Mouse (Mus musculus): ENCODE data around the gene Gabbr2. TPM values are rescaled to one million over a fixed set of nuclear protein-coding genes. Genes with fewer than 3 reads are reported as not detected.

Gene Gabbr2
- polyA plus RNA-seq, 1 experiment: not detected

GRCm38 (mm10) chr4:46630390-46630789 lies 361.3 kb downstream of the Gabbr2 start:
- no peaks in the 10 kb centered on the region for H3K79me3 ChIP-seq (ENCODE audit: low read depth)
- TF ChIP-seq MYOD1 (IDR thresholded peaks at IDR 0.05; ENCODE audit: control insufficient read depth, insufficient read length, low read depth): no peak
- TF ChIP-seq CEBPB (IDR thresholded peaks at IDR 0.05; ENCODE audit: low read depth): no peak
- no peak for TF ChIP-seq MAX (IDR thresholded peaks at IDR 0.05)
- TF ChIP-seq CTCF (IDR thresholded peaks at IDR 0.05; ENCODE audit: control insufficient read depth, insufficient read depth, insufficient read length): no peak
- no peak for TF ChIP-seq MYOG (IDR thresholded peaks at IDR 0.05; ENCODE audit: control insufficient read depth, extremely low read depth, insufficient read length)
- no peak for TF ChIP-seq FOSL1 (IDR thresholded peaks at IDR 0.05; ENCODE audit: insufficient read depth, low read length, poor library complexity, severe bottlenecking)
- no peak for TF ChIP-seq USF1 (IDR thresholded peaks at IDR 0.05; ENCODE audit: low read depth)
- no peak overlapping the region for H3K4me3 ChIP-seq (ENCODE audit: insufficient read depth, poor library complexity, severe bottlenecking)
- H3K36me3 ChIP-seq (ENCODE audit: control insufficient read depth, insufficient read depth): no peaks in the 10 kb centered on the region
- H3K27me3 ChIP-seq (ENCODE audit: control insufficient read depth, insufficient read depth, insufficient read length): no peaks in the 10 kb centered on the region
- no peaks in the 10 kb centered on the region for H3K79me2 ChIP-seq (ENCODE audit: control insufficient read depth, insufficient read depth)
- no peak overlapping the region for H3ac ChIP-seq (ENCODE audit: control insufficient read depth, insufficient read length, low read depth)

- Histone ChIP-seq H3K79me2 (ENCODE audit: control insufficient read depth, insufficient read depth) (no peaks in the 10 kb centered on the region), H3K79me3 (ENCODE audit: low read depth) (no peaks in the 10 kb centered on the region), H3ac (ENCODE audit: control insufficient read depth, insufficient read length, low read depth) (no peak overlapping the region), H3K4me3 (ENCODE audit: insufficient read depth, poor library complexity, severe bottlenecking) (no peak overlapping the region), H3K36me3 (ENCODE audit: control insufficient read depth, insufficient read depth) (no peaks in the 10 kb centered on the region), H3K27me3 (ENCODE audit: control insufficient read depth, insufficient read depth, insufficient read length) (no peaks in the 10 kb centered on the region)
- no peak for TF ChIP-seq MYOG (IDR thresholded peaks at IDR 0.05; ENCODE audit: control insufficient read depth, extremely low read depth, insufficient read length)
- TF ChIP-seq USF1 (IDR thresholded peaks at IDR 0.05; ENCODE audit: low read depth): no peak
- TF ChIP-seq CEBPB (IDR thresholded peaks at IDR 0.05; ENCODE audit: low read depth): no peak
- TF ChIP-seq FOSL1 (IDR thresholded peaks at IDR 0.05; ENCODE audit: insufficient read depth, low read length, poor library complexity, severe bottlenecking): no peak
- no peak for TF ChIP-seq MAX (IDR thresholded peaks at IDR 0.05)
- no peak for TF ChIP-seq MYOD1 (IDR thresholded peaks at IDR 0.05; ENCODE audit: control insufficient read depth, insufficient read length, low read depth)
- TF ChIP-seq CTCF (IDR thresholded peaks at IDR 0.05; ENCODE audit: control insufficient read depth, insufficient read depth, insufficient read length): no peak
These were observed 362.8 kb downstream of the Gabbr2 start for GRCm38 (mm10) chr4:46628873-46629272.

DNA sequence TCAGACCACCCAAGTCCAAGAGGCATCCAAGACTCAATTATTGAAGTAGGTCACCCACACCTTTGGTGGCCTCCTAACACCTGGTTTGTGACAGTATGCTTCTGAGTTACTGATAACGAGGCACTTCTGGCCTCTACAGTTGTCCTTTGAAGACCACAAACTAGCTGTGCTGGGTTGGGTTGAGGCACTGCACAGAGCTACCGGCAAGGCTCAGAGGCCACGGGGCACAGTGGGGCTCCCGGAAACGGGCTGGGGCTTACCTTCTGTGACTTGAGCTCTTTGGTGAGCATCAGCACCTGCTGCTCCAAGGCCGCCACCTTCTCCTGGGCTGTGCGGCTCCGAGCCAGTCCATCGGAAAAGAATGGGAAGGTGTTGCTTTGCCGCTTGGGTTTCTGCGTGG lies 363.6 kb downstream of the Gabbr2 start:
- TF ChIP-seq MYOD1 (IDR thresholded peaks at IDR 0.05; ENCODE audit: control insufficient read depth, insufficient read length, low read depth) (no peak), FOSL1 (IDR thresholded peaks at IDR 0.05; ENCODE audit: insufficient read depth, low read length, poor library complexity, severe bottlenecking) (no peak), CTCF (IDR thresholded peaks at IDR 0.05; ENCODE audit: control insufficient read depth, insufficient read depth, insufficient read length) (no peak), MYOG (IDR thresholded peaks at IDR 0.05; ENCODE audit: control insufficient read depth, extremely low read depth, insufficient read length) (no peak), USF1 (IDR thresholded peaks at IDR 0.05; ENCODE audit: low read depth) (no peak), MAX (IDR thresholded peaks at IDR 0.05) (no peak), CEBPB (IDR thresholded peaks at IDR 0.05; ENCODE audit: low read depth) (no peak)

GRCm38 (mm10) chr4:46625101-46625500 lies 366.6 kb downstream of the Gabbr2 start:
- H3K27me3 ChIP-seq (ENCODE audit: control insufficient read depth, insufficient read depth, insufficient read length): no peaks in the 10 kb centered on the region
- no peak overlapping the region for H3K4me3 ChIP-seq (ENCODE audit: insufficient read depth, poor library complexity, severe bottlenecking)
- no peak overlapping the region for H3ac ChIP-seq (ENCODE audit: control insufficient read depth, insufficient read length, low read depth)
- TF ChIP-seq MYOD1 (IDR thresholded peaks at IDR 0.05; ENCODE audit: control insufficient read depth, insufficient read length, low read depth): no peak
- TF ChIP-seq MYOG (IDR thresholded peaks at IDR 0.05; ENCODE audit: control insufficient read depth, extremely low read depth, insufficient read length): no peak
- no peak for TF ChIP-seq MAX (IDR thresholded peaks at IDR 0.05)
- TF ChIP-seq USF1 (IDR thresholded peaks at IDR 0.05; ENCODE audit: low read depth): no peak
- TF ChIP-seq CTCF (IDR thresholded peaks at IDR 0.05; ENCODE audit: control insufficient read depth, insufficient read depth, insufficient read length): no peak
- TF ChIP-seq FOSL1 (IDR thresholded peaks at IDR 0.05; ENCODE audit: insufficient read depth, low read length, poor library complexity, severe bottlenecking): no peak
- no peak for TF ChIP-seq CEBPB (IDR thresholded peaks at IDR 0.05; ENCODE audit: low read depth)
- H3K79me2 ChIP-seq (ENCODE audit: control insufficient read depth, insufficient read depth): no peaks in the 10 kb centered on the region
- H3K79me3 ChIP-seq (ENCODE audit: low read depth): no peaks in the 10 kb centered on the region
- H3K36me3 ChIP-seq (ENCODE audit: control insufficient read depth, insufficient read depth): no peaks in the 10 kb centered on the region

More for the DNA sequence above, 363.6 kb downstream of the Gabbr2 start:
- H3K36me3 ChIP-seq (ENCODE audit: control insufficient read depth, insufficient read depth): no peaks in the 10 kb centered on the region
- no peaks in the 10 kb centered on the region for H3K79me3 ChIP-seq (ENCODE audit: low read depth)
- H3K27me3 ChIP-seq (ENCODE audit: control insufficient read depth, insufficient read depth, insufficient read length): no peaks in the 10 kb centered on the region
- no peaks in the 10 kb centered on the region for H3K79me2 ChIP-seq (ENCODE audit: control insufficient read depth, insufficient read depth)
- H3ac ChIP-seq (ENCODE audit: control insufficient read depth, insufficient read length, low read depth): no peak overlapping the region
- H3K4me3 ChIP-seq (ENCODE audit: insufficient read depth, poor library complexity, severe bottlenecking): no peak overlapping the region

- H3ac ChIP-seq (ENCODE audit: control insufficient read depth, insufficient read length, low read depth): no peak overlapping the region
- H3K79me3 ChIP-seq (ENCODE audit: low read depth): no peaks in the 10 kb centered on the region
- H3K4me3 ChIP-seq (ENCODE audit: insufficient read depth, poor library complexity, severe bottlenecking): no peak overlapping the region
- no peaks in the 10 kb centered on the region for H3K36me3 ChIP-seq (ENCODE audit: control insufficient read depth, insufficient read depth)
- no peaks in the 10 kb centered on the region for H3K79me2 ChIP-seq (ENCODE audit: control insufficient read depth, insufficient read depth)
- no peaks in the 10 kb centered on the region for H3K27me3 ChIP-seq (ENCODE audit: control insufficient read depth, insufficient read depth, insufficient read length)
- TF ChIP-seq MYOG (IDR thresholded peaks at IDR 0.05; ENCODE audit: control insufficient read depth, extremely low read depth, insufficient read length) (no peak), FOSL1 (IDR thresholded peaks at IDR 0.05; ENCODE audit: insufficient read depth, low read length, poor library complexity, severe bottlenecking) (no peak), MAX (IDR thresholded peaks at IDR 0.05) (no peak), CEBPB (IDR thresholded peaks at IDR 0.05; ENCODE audit: low read depth) (no peak), CTCF (IDR thresholded peaks at IDR 0.05; ENCODE audit: control insufficient read depth, insufficient read depth, insufficient read length) (no peak), MYOD1 (IDR thresholded peaks at IDR 0.05; ENCODE audit: control insufficient read depth, insufficient read length, low read depth) (no peak), USF1 (IDR thresholded peaks at IDR 0.05; ENCODE audit: low read depth) (no peak)
These were observed 368.7 kb downstream of the Gabbr2 start for GRCm38 (mm10) chr4:46623007-46623406.

- Histone ChIP-seq H3K79me3 (ENCODE audit: low read depth) (no peaks in the 10 kb centered on the region), H3ac (ENCODE audit: control insufficient read depth, insufficient read length, low read depth) (no peak overlapping the region), H3K27me3 (ENCODE audit: control insufficient read depth, insufficient read depth, insufficient read length) (no peaks in the 10 kb centered on the region), H3K4me3 (ENCODE audit: insufficient read depth, poor library complexity, severe bottlenecking) (no peak overlapping the region), H3K79me2 (ENCODE audit: control insufficient read depth, insufficient read depth) (no peaks in the 10 kb centered on the region), H3K36me3 (ENCODE audit: control insufficient read depth, insufficient read depth) (no peaks in the 10 kb centered on the region)
- TF ChIP-seq USF1 (IDR thresholded peaks at IDR 0.05; ENCODE audit: low read depth) (no peak), FOSL1 (IDR thresholded peaks at IDR 0.05; ENCODE audit: insufficient read depth, low read length, poor library complexity, severe bottlenecking) (no peak), CTCF (IDR thresholded peaks at IDR 0.05; ENCODE audit: control insufficient read depth, insufficient read depth, insufficient read length) (no peak), MYOG (IDR thresholded peaks at IDR 0.05; ENCODE audit: control insufficient read depth, extremely low read depth, insufficient read length) (no peak), MYOD1 (IDR thresholded peaks at IDR 0.05; ENCODE audit: control insufficient read depth, insufficient read length, low read depth) (no peak), MAX (IDR thresholded peaks at IDR 0.05) (no peak), CEBPB (IDR thresholded peaks at IDR 0.05; ENCODE audit: low read depth) (no peak)
These were observed 370.7 kb downstream of the Gabbr2 start for GRCm38 (mm10) chr4:46620946-46621345.

All from C2C12 (cell line).